8 mouse cellular contexts compared by ENCODE assay signal in genomic region chr4:59388447-59389030, GRCm38 (mm10). TPM values are rescaled to one million over a fixed set of nuclear protein-coding genes. Genes with fewer than 3 reads are reported as not detected.
DNase-seq lines count a peak whose midpoint lies in the region; ATAC-seq and TF ChIP-seq lines count a peak whose summit lies in the region.

No protein-coding gene starts in this region.

- no peak overlapping the region for H3K27ac ChIP-seq in heart, postnatal 0 days (ENCODE audit: low read depth)
- no peak overlapping the region for H3K27ac ChIP-seq in heart, embryonic 11.5 days (ENCODE audit: low read depth, low read length)
- peak overlapping the region; percentile 33; the same call in 1 of the 2 replicates for H3K27ac ChIP-seq in forebrain, embryonic 13.5 days
- H3K27ac ChIP-seq in midbrain, embryonic 11.5 days (ENCODE audit: low read depth, low read length) = no peak overlapping the region

- H3K27me3 ChIP-seq in heart, postnatal 0 days (ENCODE audit: control insufficient read depth, insufficient read depth, low read length) = no peaks in the 10 kb centered on the region
- H3K27me3 ChIP-seq in heart, embryonic 11.5 days (ENCODE audit: control insufficient read depth, insufficient read depth, low read length) = no peaks in the 10 kb centered on the region
- H3K27me3 ChIP-seq in forebrain, embryonic 13.5 days = 0 out of 2 replicates have a peak, but pooled peaks cover 3% of the 10 kb centered on the region
- H3K27me3 ChIP-seq in midbrain, embryonic 11.5 days (ENCODE audit: control insufficient read depth, insufficient read depth, low read length) = no peaks in the 10 kb centered on the region

- TF ChIP-seq CTCF in heart, postnatal 0 days (IDR thresholded peaks at IDR 0.05; ENCODE audit: low read depth) = peak; percentile 8; the same call in 1 of the 2 replicates

- H3K36me3 ChIP-seq in heart, postnatal 0 days (replicated peaks; ENCODE audit: control insufficient read depth, insufficient read depth, low read length) = no peaks in the 10 kb centered on the region
- 0 out of 2 replicates have a peak, but pooled peaks cover 3% of the 10 kb centered on the region for H3K36me3 ChIP-seq in heart, embryonic 11.5 days (ENCODE audit: control insufficient read depth, insufficient read depth, low read length)
- no peaks in the 10 kb centered on the region for H3K36me3 ChIP-seq in forebrain, embryonic 13.5 days (ENCODE audit: poor library complexity, severe bottlenecking)
- no peaks in the 10 kb centered on the region for H3K36me3 ChIP-seq in midbrain, embryonic 11.5 days (ENCODE audit: control insufficient read depth, insufficient read depth, low read length)

- no peak overlapping the region for H3K9ac ChIP-seq in heart, postnatal 0 days (replicated peaks; ENCODE audit: low read depth, low read length)
- H3K9ac ChIP-seq in heart, embryonic 11.5 days (ENCODE audit: low read depth, low read length) = no peak overlapping the region
- H3K9ac ChIP-seq in forebrain, embryonic 13.5 days = peak overlapping the region; percentile 17; the same call in 1 of the 2 replicates
- peak overlapping the region; percentile 9; the same call in 1 of the 2 replicates for H3K9ac ChIP-seq in midbrain, embryonic 11.5 days (ENCODE audit: low read length)

- 63% methylated on average over 13 of the region's 13 CpGs for WGBS in heart, postnatal 0 days
- WGBS in heart, embryonic 11.5 days (ENCODE audit: insufficient replicate concordance) = 54% methylated on average over 13 of the region's 13 CpGs
- 11% methylated on average over 13 of the region's 13 CpGs for WGBS in forebrain, embryonic 13.5 days
- 37% methylated on average over 13 of the region's 13 CpGs for WGBS in midbrain, embryonic 11.5 days

- H3K4me1 ChIP-seq in heart, postnatal 0 days (ENCODE audit: control insufficient read depth, insufficient read depth) = no peaks in the 10 kb centered on the region
- H3K4me1 ChIP-seq in heart, embryonic 11.5 days (ENCODE audit: control insufficient read depth, insufficient read depth, low read length) = no peaks in the 10 kb centered on the region
- H3K4me1 ChIP-seq in forebrain, embryonic 13.5 days = peaks cover 17% of the 10 kb centered on the region
- H3K4me1 ChIP-seq in midbrain, embryonic 11.5 days (ENCODE audit: control insufficient read depth, insufficient read depth, low read length) = peaks cover 6% of the 10 kb centered on the region

- no peaks in the 10 kb centered on the region for H3K9me3 ChIP-seq in heart, postnatal 0 days (replicated peaks; ENCODE audit: control insufficient read depth, low read length)
- H3K9me3 ChIP-seq in heart, embryonic 11.5 days (replicated peaks; ENCODE audit: control insufficient read depth, low read length) = no peaks in the 10 kb centered on the region
- H3K9me3 ChIP-seq in forebrain, embryonic 13.5 days (replicated peaks) = no peaks in the 10 kb centered on the region
- H3K9me3 ChIP-seq in midbrain, embryonic 11.5 days (ENCODE audit: control insufficient read depth, low read length) = no peaks in the 10 kb centered on the region

- H3K4me3 ChIP-seq in heart, postnatal 0 days (ENCODE audit: low read depth, low read length) = no peak overlapping the region
- no peak overlapping the region for H3K4me3 ChIP-seq in heart, embryonic 11.5 days (ENCODE audit: low read depth, low read length)
- peak overlapping the region; percentile 8; the same call in 1 of the 2 replicates for H3K4me3 ChIP-seq in forebrain, embryonic 13.5 days
- H3K4me3 ChIP-seq in midbrain, embryonic 11.5 days (ENCODE audit: low read depth, low read length) = no peak overlapping the region

- no peak overlapping the region for H3K4me2 ChIP-seq in heart, postnatal 0 days (ENCODE audit: low read depth, low read length)
- H3K4me2 ChIP-seq in heart, embryonic 11.5 days = no peak overlapping the region
- H3K4me2 ChIP-seq in forebrain, embryonic 13.5 days = peak overlapping the region; percentile 41
- peak overlapping the region; percentile 19; the same call in 1 of the 2 replicates for H3K4me2 ChIP-seq in midbrain, embryonic 11.5 days

- no peak for DNase-seq in heart, postnatal 0 days (ENCODE audit: low spot score)
- DNase-seq in kidney, postnatal 10 days = peak; percentile 27
- peak; percentile 88 for DNase-seq in midbrain, embryonic 11.5 days (ENCODE audit: low spot score, missing footprints)
- DNase-seq in B cell, adult 2 months = no peak
- no peak for DNase-seq in embryo, embryonic 9.5 days (ENCODE audit: extremely low spot score)

- no peak for TF ChIP-seq EP300 in heart, postnatal 0 days (IDR thresholded peaks at IDR 0.05; ENCODE audit: low read depth)

- ATAC-seq in heart, postnatal 0 days (ENCODE audit: insufficient read depth, low read depth) = no peak
- no peak for ATAC-seq in heart, embryonic 11.5 days (replicated peaks; ENCODE audit: insufficient number of reproducible peaks, low FRiP score, low TSS enrichment)
- ATAC-seq in forebrain, embryonic 13.5 days = peak; percentile 84
- ATAC-seq in midbrain, embryonic 11.5 days (ENCODE audit: low FRiP score) = peak; percentile 67
- no peak for ATAC-seq in megakaryocyte-erythroid progenitor cell, adult 5-6 weeks (replicated peaks; ENCODE audit: low FRiP score, low TSS enrichment, poor library complexity, severe bottlenecking)

RNA-seq across cellular contexts. Expression of gene Susd1, which starts 49.9 kb away (rescaled TPM):
- 2.9 and 6.2 TPM in 2 replicates for total RNA-seq in heart, postnatal 0 days (2014; rRNA removed; ENCODE audit: low replicate concordance)
- polyA plus RNA-seq in heart, postnatal 0 days (2015; fragmentation: Nextera tagmentation; extraction: Ambion mirVana) = 1.9 and 2.1 TPM in 2 replicates
- polyA plus RNA-seq in heart, embryonic 11.5 days (2014; fragmentation: Nextera tagmentation; extraction: Ambion mirVana) = 5.4 and 7.0 TPM in 2 replicates
- 0.69 and 0.72 TPM in 2 replicates for polyA plus RNA-seq in forebrain, embryonic 13.5 days (2015; fragmentation: Nextera tagmentation; extraction: Ambion mirVana)
- 1.0 and 1.5 TPM in 2 replicates for polyA plus RNA-seq in midbrain, embryonic 11.5 days (2014; fragmentation: Nextera tagmentation; extraction: Ambion mirVana)
- total RNA-seq in megakaryocyte-erythroid progenitor cell, adult 5-6 weeks (2014; fragmentation: Nextera tagmentation) = 55.2 and 83.7 TPM in 2 replicates
- 91.5 and 118 TPM in 2 replicates for total RNA-seq in megakaryocyte-erythroid progenitor cell, adult 5-6 weeks (2017)

Comparison
In these comparisons a context has a peak if more than half of its experiments do, and no peak if none do; other contexts are left out.
1. ATAC-seq: peak in forebrain, embryonic 13.5 days (single experiment) and midbrain, embryonic 11.5 days (single experiment); none in heart, postnatal 0 days (single experiment), heart, embryonic 11.5 days (single experiment) and megakaryocyte-erythroid progenitor cell, adult 5-6 weeks (single experiment).
2. DNase-seq: peak in kidney, postnatal 10 days (single experiment) and midbrain, embryonic 11.5 days (single experiment); none in heart, postnatal 0 days (single experiment), B cell, adult 2 months (0 of 2) and embryo, embryonic 9.5 days (single experiment).
3. H3K4me2 ChIP-seq: peak in forebrain, embryonic 13.5 days (single experiment) and midbrain, embryonic 11.5 days (single experiment); none in heart, postnatal 0 days (single experiment) and heart, embryonic 11.5 days (single experiment).
4. H3K9ac ChIP-seq: peak in forebrain, embryonic 13.5 days (single experiment) and midbrain, embryonic 11.5 days (single experiment); none in heart, postnatal 0 days (single experiment) and heart, embryonic 11.5 days (single experiment).